Mouse (Mus musculus): Measurements from ENCODE around the gene Tmem219. TPM values are rescaled to one million over a fixed set of nuclear protein-coding genes. Genes with fewer than 3 reads are reported as not detected.

The Tmem219 gene
- total and polyA plus RNA-seq, 3 experiments, result 8.6 to 33.6 (median 12.0) TPM

GRCm38 (mm10) chr7:126847421-126848398 is 75.0 kb downstream of the Tmem219 start:
- TF ChIP-seq CTCF (IDR thresholded peaks at IDR 0.05) (no peak), POLR2A (IDR thresholded peaks at IDR 0.05; ENCODE audit: insufficient read depth, low read depth, low read length) (no peak), EP300 (IDR thresholded peaks at IDR 0.05; ENCODE audit: insufficient read depth, low read depth, low read length) (no peak)
- Histone ChIP-seq H3K79me2 (replicated peaks; ENCODE audit: control insufficient read depth, insufficient read depth, low read length) (no peaks in the 10 kb centered on the region), H3K27me3 (ENCODE audit: control insufficient read depth, insufficient read depth, low read length) (peaks cover 14% of the 10 kb centered on the region), H3K36me3 (ENCODE audit: control insufficient read depth, insufficient read depth, low read length) (no peaks in the 10 kb centered on the region), H3K9ac (ENCODE audit: low read depth, low read length) (peak overlapping the region; percentile 34; the same call in 1 of the 2 replicates), H3K4me1 (ENCODE audit: control insufficient read depth, insufficient read depth, low read length) (no peaks in the 10 kb centered on the region), H3K4me3 (peak overlapping the region; percentile 51), H3K27ac (no peak overlapping the region)
- 2% methylated on average over 69 of the region's 74 CpGs for WGBS
- peak in 1 of 2 experiments; percentile 27 for DNase-seq
- intact Hi-C loops (cut with DNase I), result loop anchor here (1.0 kb wide), 1 partner anchor 18 kb away; no protein-coding TSS in a partner anchor

- intact Hi-C loops (cut with DNase I), result no loop called here
- H3K79me2 ChIP-seq (replicated peaks; ENCODE audit: control insufficient read depth, insufficient read depth, low read length), result no peaks in the 10 kb centered on the region
- H3K4me1 ChIP-seq (ENCODE audit: control insufficient read depth, insufficient read depth, low read length), result no peaks in the 10 kb centered on the region
- TF ChIP-seq EP300 (IDR thresholded peaks at IDR 0.05; ENCODE audit: insufficient read depth, low read depth, low read length) (no peak), CTCF (IDR thresholded peaks at IDR 0.05) (no peak), POLR2A (IDR thresholded peaks at IDR 0.05; ENCODE audit: insufficient read depth, low read depth, low read length) (no peak)
- peaks cover 14% of the 10 kb centered on the region for H3K27me3 ChIP-seq (ENCODE audit: control insufficient read depth, insufficient read depth, low read length)
- H3K36me3 ChIP-seq (ENCODE audit: control insufficient read depth, insufficient read depth, low read length), result no peaks in the 10 kb centered on the region
- no peak for DNase-seq
- WGBS, result 48% methylated on average over 4 of the region's 4 CpGs
- no peak within 1 kb of the TSS for H3K27ac ChIP-seq
- peak within 1 kb of the TSS; percentile 34; the same call in 1 of the 2 replicates for H3K9ac ChIP-seq (ENCODE audit: low read depth, low read length)
- peak within 1 kb of the TSS; percentile 51 for H3K4me3 ChIP-seq
Observed at GRCm38 (mm10) chr7:126847116-126847420, 75.6 kb downstream of the Tmem219 start, which contains the start of gene Doc2a. Gene Doc2a, plus strand, starts transcription at chr7:126847416.

- Histone ChIP-seq H3K27ac (no peak overlapping the region), H3K4me1 (ENCODE audit: control insufficient read depth, insufficient read depth, low read length) (no peaks in the 10 kb centered on the region), H3K36me3 (ENCODE audit: control insufficient read depth, insufficient read depth, low read length) (no peaks in the 10 kb centered on the region), H3K27me3 (ENCODE audit: control insufficient read depth, insufficient read depth, low read length) (peaks cover 14% of the 10 kb centered on the region), H3K79me2 (replicated peaks; ENCODE audit: control insufficient read depth, insufficient read depth, low read length) (no peaks in the 10 kb centered on the region), H3K9ac (ENCODE audit: low read depth, low read length) (no peak overlapping the region), H3K4me3 (no peak overlapping the region)
- no peak for DNase-seq
- 95% methylated on average over 2 of the region's 2 CpGs for WGBS
- TF ChIP-seq POLR2A (IDR thresholded peaks at IDR 0.05; ENCODE audit: insufficient read depth, low read depth, low read length), result no peak
- no peak for TF ChIP-seq CTCF (IDR thresholded peaks at IDR 0.05)
- no peak for TF ChIP-seq EP300 (IDR thresholded peaks at IDR 0.05; ENCODE audit: insufficient read depth, low read depth, low read length)
- intact Hi-C loops (cut with DNase I), result no loop called here
Observed at GRCm38 (mm10) chr7:126845516-126845915, 77.2 kb downstream of the Tmem219 start.

GRCm38 (mm10) chr7:126843276-126843675 is 79.4 kb downstream of the Tmem219 start:
- H3K27ac ChIP-seq, result no peak overlapping the region
- no peak for TF ChIP-seq EP300 (IDR thresholded peaks at IDR 0.05; ENCODE audit: insufficient read depth, low read depth, low read length)
- TF ChIP-seq CTCF (IDR thresholded peaks at IDR 0.05), result no peak
- TF ChIP-seq POLR2A (IDR thresholded peaks at IDR 0.05; ENCODE audit: insufficient read depth, low read depth, low read length), result no peak
- no peak overlapping the region for H3K9ac ChIP-seq (ENCODE audit: low read depth, low read length)
- H3K4me1 ChIP-seq (ENCODE audit: control insufficient read depth, insufficient read depth, low read length), result no peaks in the 10 kb centered on the region
- peaks cover 7% of the 10 kb centered on the region for H3K27me3 ChIP-seq (ENCODE audit: control insufficient read depth, insufficient read depth, low read length)
- no peak for DNase-seq
- intact Hi-C loops (cut with DNase I), result no loop called here
- no peaks in the 10 kb centered on the region for H3K36me3 ChIP-seq (ENCODE audit: control insufficient read depth, insufficient read depth, low read length)
- no peaks in the 10 kb centered on the region for H3K79me2 ChIP-seq (replicated peaks; ENCODE audit: control insufficient read depth, insufficient read depth, low read length)
- H3K4me3 ChIP-seq, result no peak overlapping the region
- 63% methylated on average over 9 of the region's 9 CpGs for WGBS

Other genes with a start within 250 kb of the Tmem219 start
Only the 30 nearest of the 31 such genes appear.
- gene Bola2, start 227.5 kb downstream of the Tmem219 start, total RNA-seq (2021), result 10 to 100 TPM; 49.7 to 63.7 TPM
- 25.9 and 29.1 TPM in 2 replicates for gene Bola2, start 227.5 kb downstream of the Tmem219 start, polyA plus RNA-seq (2012; rRNA removed)
- 1 to 10 TPM; 3.6 to 3.9 TPM for gene Slx1b, start 227.1 kb downstream of the Tmem219 start, total RNA-seq (2021)
- 7.8 and 10.3 TPM in 2 replicates for gene Slx1b, start 227.1 kb downstream of the Tmem219 start, polyA plus RNA-seq (2012; rRNA removed)
- gene Coro1a, start 215.1 kb downstream of the Tmem219 start, total RNA-seq (2021), result 10 to 100 TPM in 1 of 2 experiments, 1 to 10 TPM in 1; 9.8 to 12.1 TPM
- 22.2 and 33.7 TPM in 2 replicates for gene Coro1a, start 215.1 kb downstream of the Tmem219 start, polyA plus RNA-seq (2012; rRNA removed)
- gene Mapk3, start 163.3 kb downstream of the Tmem219 start, total RNA-seq (2021), result 10 to 100 TPM; 45.9 to 53.1 TPM
- gene Mapk3, start 163.3 kb downstream of the Tmem219 start, polyA plus RNA-seq (2012; rRNA removed), result 111 and 120 TPM in 2 replicates
- gene Gdpd3, start 156.6 kb downstream of the Tmem219 start, total RNA-seq (2021), result 1 to 10 TPM; 1.3 TPM
- gene Gdpd3, start 156.6 kb downstream of the Tmem219 start, polyA plus RNA-seq (2012; rRNA removed), result 4.3 and 75.7 TPM in 2 replicates
- gene Ypel3, start 146.0 kb downstream of the Tmem219 start, total RNA-seq (2021), result 10 to 100 TPM; 60.2 to 89.9 TPM
- gene Ypel3, start 146.0 kb downstream of the Tmem219 start, polyA plus RNA-seq (2012; rRNA removed), result 115 and 144 TPM in 2 replicates
- gene Tbx6, start 141.4 kb downstream of the Tmem219 start, total RNA-seq (2021), result under 1 TPM; 0.44 to 0.66 TPM
- gene Tbx6, start 141.4 kb downstream of the Tmem219 start, polyA plus RNA-seq (2012; rRNA removed), result 2.3 and 2.9 TPM in 2 replicates
- gene Ppp4c, start 130.4 kb downstream of the Tmem219 start, total RNA-seq (2021), result 10 to 100 TPM; 31.8 to 31.9 TPM
- gene Ppp4c, start 130.4 kb downstream of the Tmem219 start, polyA plus RNA-seq (2012; rRNA removed), result 65.6 and 99.5 TPM in 2 replicates
- 1 to 10 TPM; 7.4 to 8.8 TPM for gene Fam57b, start 125.2 kb downstream of the Tmem219 start, total RNA-seq (2021)
- gene Fam57b, start 125.2 kb downstream of the Tmem219 start, polyA plus RNA-seq (2012; rRNA removed), result 9.0 and 12.8 TPM in 2 replicates
- not detected for gene 4930451I11Rik, start 91.3 kb downstream of the Tmem219 start, total RNA-seq (2021)
- not detected in 2 replicates for gene 4930451I11Rik, start 91.3 kb downstream of the Tmem219 start, polyA plus RNA-seq (2012; rRNA removed)
- not detected for gene Doc2a, start 75.5 kb downstream of the Tmem219 start, total RNA-seq (2021)
- gene Doc2a, start 75.5 kb downstream of the Tmem219 start, polyA plus RNA-seq (2012; rRNA removed), result not detected in 2 replicates
- gene Hirip3, start 60.9 kb downstream of the Tmem219 start, total RNA-seq (2021), result 1 to 10 TPM; 5.7 to 6.3 TPM
- gene Hirip3, start 60.9 kb downstream of the Tmem219 start, polyA plus RNA-seq (2012; rRNA removed), result 3.6 and 4.4 TPM in 2 replicates
- gene Ino80e, start 60.5 kb downstream of the Tmem219 start, total RNA-seq (2021), result 10 to 100 TPM; 16.8 to 18.3 TPM
- gene Ino80e, start 60.5 kb downstream of the Tmem219 start, polyA plus RNA-seq (2012; rRNA removed), result 25.9 and 29.6 TPM in 2 replicates
- 10 to 100 TPM; 37.4 to 39.8 TPM for gene Taok2, start 38.2 kb downstream of the Tmem219 start, total RNA-seq (2021)
- gene Taok2, start 38.2 kb downstream of the Tmem219 start, polyA plus RNA-seq (2012; rRNA removed), result 43.1 and 44.7 TPM in 2 replicates
- 1 to 10 TPM; 6.7 TPM for gene Kctd13, start 6.0 kb upstream of the Tmem219 start, total RNA-seq (2021)
- gene Kctd13, start 6.0 kb upstream of the Tmem219 start, polyA plus RNA-seq (2012; rRNA removed), result 12.7 and 13.7 TPM in 2 replicates
- gene Asphd1, start 26.7 kb upstream of the Tmem219 start, total RNA-seq (2021), result not detected
- 0.08 and 0.29 TPM in 2 replicates for gene Asphd1, start 26.7 kb upstream of the Tmem219 start, polyA plus RNA-seq (2012; rRNA removed)
- 1 to 10 TPM; 5.6 to 6.1 TPM for gene Sez6l2, start 27.6 kb upstream of the Tmem219 start, total RNA-seq (2021)
- 5.0 and 5.4 TPM in 2 replicates for gene Sez6l2, start 27.6 kb upstream of the Tmem219 start, polyA plus RNA-seq (2012; rRNA removed)
- gene Cdipt, start 53.0 kb upstream of the Tmem219 start, total RNA-seq (2021), result 10 to 100 TPM; 44.4 to 45.9 TPM
- gene Cdipt, start 53.0 kb upstream of the Tmem219 start, polyA plus RNA-seq (2012; rRNA removed), result 133 and 170 TPM in 2 replicates
- gene Cdiptos, start 53.2 kb upstream of the Tmem219 start, total RNA-seq (2021), result under 1 TPM in 1 of 2 experiments, not detected in 1; 0.39 TPM
- 2.0 and 2.5 TPM in 2 replicates for gene Cdiptos, start 53.2 kb upstream of the Tmem219 start, polyA plus RNA-seq (2012; rRNA removed)
- gene Mvp, start 91.7 kb upstream of the Tmem219 start, total RNA-seq (2021), result 10 to 100 TPM; 50.4 to 59.1 TPM
- gene Mvp, start 91.7 kb upstream of the Tmem219 start, polyA plus RNA-seq (2012; rRNA removed), result 48.8 and 50.7 TPM in 2 replicates
- not detected for gene Pagr1b, start 93.6 kb upstream of the Tmem219 start, total RNA-seq (2021)
- gene Pagr1b, start 93.6 kb upstream of the Tmem219 start, polyA plus RNA-seq (2012; rRNA removed), result not detected in 2 replicates
- gene Pagr1a, start 94.4 kb upstream of the Tmem219 start, total RNA-seq (2021), result 10 to 100 TPM; 12.8 to 21.4 TPM
- 3.6 and 4.3 TPM in 2 replicates for gene Pagr1a, start 94.4 kb upstream of the Tmem219 start, polyA plus RNA-seq (2012; rRNA removed)
- 10 to 100 TPM; 15.9 to 25.8 TPM for gene Gm42742, start 98.2 kb upstream of the Tmem219 start, total RNA-seq (2021)
- 21.7 and 24.3 TPM in 2 replicates for gene Gm42742, start 98.2 kb upstream of the Tmem219 start, polyA plus RNA-seq (2012; rRNA removed)
- gene Prrt2, start 98.3 kb upstream of the Tmem219 start, total RNA-seq (2021), result under 1 TPM; 0.63 to 0.77 TPM
- gene Prrt2, start 98.3 kb upstream of the Tmem219 start, polyA plus RNA-seq (2012; rRNA removed), result 5.7 and 8.0 TPM in 2 replicates
- gene Maz, start 104.1 kb upstream of the Tmem219 start, total RNA-seq (2021), result 10 to 100 TPM; 56.5 to 59.8 TPM
- 53.7 and 57.1 TPM in 2 replicates for gene Maz, start 104.1 kb upstream of the Tmem219 start, polyA plus RNA-seq (2012; rRNA removed)
- under 1 TPM; 0.65 to 0.84 TPM for gene Kif22, start 119.6 kb upstream of the Tmem219 start, total RNA-seq (2021)
- gene Kif22, start 119.6 kb upstream of the Tmem219 start, polyA plus RNA-seq (2012; rRNA removed), result 0.39 and 0.59 TPM in 2 replicates
- not detected for gene Zg16, start 164.4 kb upstream of the Tmem219 start, total RNA-seq (2021)
- gene Zg16, start 164.4 kb upstream of the Tmem219 start, polyA plus RNA-seq (2012; rRNA removed), result not detected in 2 replicates
- 1 to 10 TPM; 1.5 to 2.1 TPM for gene AI467606, start 168.4 kb upstream of the Tmem219 start, total RNA-seq (2021)
- 2.7 and 4.7 TPM in 2 replicates for gene AI467606, start 168.4 kb upstream of the Tmem219 start, polyA plus RNA-seq (2012; rRNA removed)
- not detected for gene Qprt, start 199.3 kb upstream of the Tmem219 start, total RNA-seq (2021)
- gene Qprt, start 199.3 kb upstream of the Tmem219 start, polyA plus RNA-seq (2012; rRNA removed), result 0.25 and 0.32 TPM in 2 replicates
- under 1 TPM; 0.78 to 0.80 TPM for gene Spn, start 214.9 kb upstream of the Tmem219 start, total RNA-seq (2021)
- gene Spn, start 214.9 kb upstream of the Tmem219 start, polyA plus RNA-seq (2012; rRNA removed), result 1.1 and 2.9 TPM in 2 replicates

Measured in heart, adult 2 months (tissue).